Mouse (Mus musculus): ENCODE measurements around the gene Olfr1287. TPM values are rescaled to one million over a fixed set of nuclear protein-coding genes. Genes with fewer than 3 reads are reported as not detected.

The Olfr1287 gene
- not detected for total RNA-seq (2021)

GRCm38 (mm10) chr2:111448842-111449241, at the start of gene Olfr1287:
Gene Olfr1287 (plus strand): TSS chr2:111449142.
- no peak for DNase-seq (ENCODE audit: low spot score in 2 of 2)
- intact Hi-C loops (cut with DNase I) = no loop called here

- intact Hi-C loops (cut with DNase I) = no loop called here
- no peak for DNase-seq (ENCODE audit: low spot score in 2 of 2)
Measured at GRCm38 (mm10) chr2:111422931-111423330, 26.0 kb upstream of the Olfr1287 start, which contains the start of gene Olfr1286. Gene Olfr1286 (minus strand): TSS chr2:111423115.

GRCm38 (mm10) chr2:111473801-111474200, 24.9 kb downstream of the Olfr1287 start, which contains the start of gene Olfr1288:
Gene Olfr1288 (plus strand): TSS chr2:111474101.
- no peak for DNase-seq (ENCODE audit: low spot score in 2 of 2)
- intact Hi-C loops (cut with DNase I) = no loop called here

GRCm38 (mm10) chr2:111480519-111480918, 31.6 kb downstream of the Olfr1287 start, which contains the start of gene Olfr1289:
Gene Olfr1289 (plus strand): TSS chr2:111480819.
- DNase-seq (ENCODE audit: low spot score in 2 of 2) = no peak
- intact Hi-C loops (cut with DNase I) = no loop called here

- intact Hi-C loops (cut with DNase I) = no loop called here
- DNase-seq (ENCODE audit: low spot score in 2 of 2) = no peak
Measured at GRCm38 (mm10) chr2:111493729-111494128, 44.8 kb downstream of the Olfr1287 start, which contains the start of gene Olfr1290. Gene Olfr1290 (minus strand): TSS chr2:111493829.

- DNase-seq (ENCODE audit: low spot score in 2 of 2) = no peak
- intact Hi-C loops (cut with DNase I) = no loop called here
Measured at GRCm38 (mm10) chr2:111496880-111497279, 47.9 kb downstream of the Olfr1287 start, which contains the start of gene Olfr1291-ps1. Gene Olfr1291-ps1 (plus strand): TSS chr2:111497180.

Other genes with a start within 250 kb of the Olfr1287 start
- gene 4930430A15Rik, start 219.5 kb upstream of the Olfr1287 start, total RNA-seq (2021) = not detected
- gene Olfr1275, start 213.9 kb upstream of the Olfr1287 start, total RNA-seq (2021) = not detected
- gene Olfr1276, start 194.6 kb upstream of the Olfr1287 start, total RNA-seq (2021) = not detected
- gene Olfr1277, start 175.0 kb upstream of the Olfr1287 start, total RNA-seq (2021) = not detected
- gene Olfr1278, start 159.0 kb upstream of the Olfr1287 start, total RNA-seq (2021) = not detected
- not detected for gene Olfr1279, start 148.5 kb upstream of the Olfr1287 start, total RNA-seq (2021)
- gene Olfr1280, start 135.1 kb upstream of the Olfr1287 start, total RNA-seq (2021) = not detected
- not detected for gene Olfr1281, start 122.6 kb upstream of the Olfr1287 start, total RNA-seq (2021)
- not detected for gene Olfr1282, start 113.1 kb upstream of the Olfr1287 start, total RNA-seq (2021)
- gene Olfr1283, start 82.4 kb upstream of the Olfr1287 start, total RNA-seq (2021) = not detected
- not detected for gene Olfr1284, start 73.6 kb upstream of the Olfr1287 start, total RNA-seq (2021)
- gene Olfr1286, start 26.0 kb upstream of the Olfr1287 start, total RNA-seq (2021) = not detected
- not detected for gene Olfr1288, start 25.0 kb downstream of the Olfr1287 start, total RNA-seq (2021)
- gene Olfr1289, start 31.7 kb downstream of the Olfr1287 start, total RNA-seq (2021) = not detected
- gene Olfr1290, start 44.7 kb downstream of the Olfr1287 start, total RNA-seq (2021) = not detected
- not detected for gene Olfr1291-ps1, start 48.0 kb downstream of the Olfr1287 start, total RNA-seq (2021)
- not detected for gene Olfr1293-ps, start 76.1 kb downstream of the Olfr1287 start, total RNA-seq (2021)
- not detected for gene Olfr1294, start 91.1 kb downstream of the Olfr1287 start, total RNA-seq (2021)
- not detected for gene Olfr1295, start 120.5 kb downstream of the Olfr1287 start, total RNA-seq (2021)
- gene Olfr1297, start 177.4 kb downstream of the Olfr1287 start, total RNA-seq (2021) = not detected
- not detected for gene Olfr1298, start 200.1 kb downstream of the Olfr1287 start, total RNA-seq (2021)
- gene Olfr1299, start 212.3 kb downstream of the Olfr1287 start, total RNA-seq (2021) = not detected

Measured in left cerebral cortex, postnatal 36 days (tissue).